Mouse (Mus musculus): ENCODE results near the gene Rnaseh2c.
A peak's percentile ranks its signal among the peaks of the same experiment; 100 is the strongest.

The Rnaseh2c gene

DNA sequence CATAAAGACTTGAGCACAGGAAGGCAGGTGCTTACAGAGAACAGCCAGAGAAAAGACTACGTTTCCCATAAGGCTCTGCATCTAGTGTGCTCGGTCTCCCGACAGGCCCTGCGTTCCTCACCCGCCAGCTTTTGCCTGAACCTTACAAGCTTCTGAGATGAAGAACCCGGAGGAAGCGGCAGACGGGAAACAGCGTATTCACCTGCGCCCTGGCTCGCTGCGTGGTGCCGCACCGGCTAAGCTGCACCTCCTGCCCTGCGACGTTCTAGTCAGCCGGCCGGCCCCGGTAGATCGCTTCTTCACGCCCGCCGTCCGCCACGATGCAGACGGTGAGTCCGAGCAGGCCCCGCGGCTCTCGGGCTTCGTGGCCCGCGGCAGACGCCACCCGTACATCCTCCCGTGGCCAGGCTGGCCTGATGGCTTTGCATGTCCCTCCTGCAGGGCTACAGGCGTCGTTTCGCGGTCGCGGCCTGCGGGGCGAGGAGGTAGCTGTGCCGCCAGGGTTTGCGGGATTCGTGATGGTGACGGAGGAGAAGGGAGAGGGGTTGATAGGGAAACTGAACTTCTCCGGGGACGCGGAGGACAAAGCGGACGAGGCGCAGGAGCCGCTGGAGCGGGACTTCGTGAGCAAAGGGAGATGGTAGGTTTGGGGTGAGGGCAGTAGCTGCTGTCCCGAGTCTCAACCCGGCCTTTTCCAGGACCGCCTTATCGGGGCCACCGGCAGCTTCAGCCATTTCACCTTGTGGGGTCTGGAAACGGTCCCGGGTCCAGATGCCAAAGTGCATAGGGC lies at the start of gene Rnaseh2c:
Rnaseh2c (plus strand) TSS at position 122 of the 790 bp plus-strand sequence.
- peak; percentile 75 to 78 for DNase-seq

DNA sequence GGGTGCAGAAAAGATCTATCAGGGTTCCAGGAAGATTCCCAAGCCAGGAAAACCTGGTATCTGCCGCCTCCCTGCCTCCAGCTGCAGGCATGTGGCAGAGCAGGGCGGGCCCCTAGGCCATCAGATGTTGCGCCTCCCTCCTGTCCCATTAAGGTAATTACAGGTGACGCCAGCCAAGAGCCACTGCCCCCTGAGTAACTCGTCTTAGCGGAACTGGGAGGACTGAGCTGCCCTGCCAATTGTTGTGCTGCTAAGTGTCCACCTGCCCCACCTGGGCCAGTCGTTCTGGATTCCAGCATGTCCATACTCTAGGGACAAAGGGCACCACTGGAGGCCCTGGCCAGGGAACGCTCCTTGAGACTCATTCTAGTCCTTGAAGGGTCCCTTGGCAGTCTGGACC lies 47.9 kb upstream of the Rnaseh2c start:
- DNase-seq, result no peak

- no peak for DNase-seq
Measured at GRCm38 (mm10) chr19:5554212-5554611, 47.5 kb upstream of the Rnaseh2c start.

DNA sequence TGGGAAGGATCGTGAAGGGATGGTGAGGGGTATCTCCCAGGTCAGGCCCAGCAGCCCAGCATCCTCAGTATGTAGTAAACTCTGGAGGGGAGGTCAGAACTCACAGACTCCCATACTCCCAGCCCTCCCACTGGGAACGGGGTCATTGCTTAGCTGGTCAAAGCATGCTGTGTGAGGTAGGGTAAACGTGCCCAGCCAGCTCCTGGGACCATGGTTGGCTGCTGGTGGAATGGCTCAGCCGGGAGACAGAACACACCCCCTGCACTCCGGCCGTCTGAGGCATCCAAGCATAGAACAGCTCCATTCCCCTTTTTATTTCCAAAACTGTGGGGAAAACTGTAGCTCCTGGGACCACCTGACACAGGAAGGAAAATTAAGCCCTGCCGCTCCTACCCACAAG lies 43.5 kb upstream of the Rnaseh2c start:
- DNase-seq, result no peak

DNA sequence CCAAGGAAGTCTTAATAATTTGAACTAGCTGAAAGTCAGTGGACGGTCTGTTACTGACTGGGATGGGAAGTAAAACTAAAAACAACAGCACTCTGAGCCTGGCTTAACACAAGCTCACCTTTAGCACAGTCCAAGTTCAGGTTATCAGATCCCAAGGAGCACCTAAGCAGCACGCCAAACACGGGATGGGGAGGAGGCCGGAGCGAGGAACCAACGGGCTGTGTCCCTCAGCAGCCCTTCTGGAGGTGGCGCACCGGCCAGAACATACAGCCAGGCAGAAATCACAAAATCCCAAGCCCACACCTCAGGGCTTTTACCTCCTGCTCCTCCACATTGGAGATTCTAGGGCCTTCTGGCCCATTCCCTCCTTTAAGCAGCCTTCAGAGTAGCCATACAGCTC lies 42.9 kb upstream of the Rnaseh2c start:
- no peak for DNase-seq

DNA sequence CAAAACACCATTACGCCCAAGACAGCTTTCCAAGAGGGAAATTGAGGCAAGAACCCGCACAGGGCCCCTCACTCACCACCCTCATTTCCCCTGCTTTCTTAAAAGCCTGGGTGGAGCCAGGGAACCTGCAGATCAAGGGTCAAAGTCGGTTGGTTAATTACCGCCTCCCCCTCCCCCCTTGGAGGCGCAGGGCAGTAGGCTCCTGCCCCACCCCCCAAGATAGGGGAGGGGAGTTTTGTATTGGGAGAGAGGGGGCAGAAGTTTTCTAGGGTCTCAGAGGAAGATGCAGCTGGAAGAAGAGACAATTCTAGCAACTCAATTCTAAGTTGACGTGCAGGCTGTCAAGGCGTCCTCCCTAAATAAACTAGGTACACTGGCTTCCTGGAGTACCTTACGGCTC lies 42.4 kb upstream of the Rnaseh2c start:
- no peak for DNase-seq

- peak; percentile 31 to 32 for DNase-seq
Measured at GRCm38 (mm10) chr19:5559631-5560456, 41.8 kb upstream of the Rnaseh2c start.

DNA sequence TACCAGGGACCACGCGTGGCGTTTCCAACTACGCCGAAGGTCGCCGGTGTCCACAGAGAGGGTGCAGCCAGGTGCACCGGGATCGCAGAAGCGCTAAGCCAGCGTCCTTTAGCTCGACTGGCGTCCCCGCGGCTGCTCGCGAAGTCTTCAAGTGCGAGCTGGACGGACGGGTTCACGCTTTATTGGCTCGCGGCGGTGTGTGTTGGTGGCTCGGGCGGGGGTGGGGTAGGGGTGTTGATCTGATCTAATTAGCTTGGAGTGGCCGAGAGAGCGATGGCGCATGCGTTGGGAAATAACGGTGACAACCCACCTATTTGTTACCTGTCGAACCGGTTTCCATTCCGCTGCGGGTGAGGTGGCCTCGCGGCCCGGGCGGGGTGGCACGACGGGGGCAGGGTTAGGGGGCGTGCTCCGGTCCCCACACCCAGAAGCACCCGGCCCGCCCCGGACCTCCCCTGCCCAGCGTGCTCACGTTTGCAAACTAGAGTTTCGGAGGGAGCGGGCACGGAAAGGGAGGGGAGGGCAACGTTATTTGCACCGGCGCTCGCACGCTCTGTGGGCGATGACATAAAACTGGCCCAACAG lies 41.1 kb upstream of the Rnaseh2c start, which contains the start of gene Ovol1:
Ovol1 (minus strand) TSS at position 190 of the 585 bp plus-strand sequence.
- DNase-seq, result peak; percentile 36 to 44

GRCm38 (mm10) chr19:5561252-5561790 lies 40.4 kb upstream of the Rnaseh2c start:
- DNase-seq, result no peak

- DNase-seq, result no peak
Measured at GRCm38 (mm10) chr19:5561886-5562285, 39.8 kb upstream of the Rnaseh2c start.

- no peak for DNase-seq
Measured at GRCm38 (mm10) chr19:5562776-5563175, 38.9 kb upstream of the Rnaseh2c start.

- DNase-seq, result no peak
Measured at GRCm38 (mm10) chr19:5566316-5566715, 35.4 kb upstream of the Rnaseh2c start.

GRCm38 (mm10) chr19:5567180-5567533 lies 34.5 kb upstream of the Rnaseh2c start:
- DNase-seq, result no peak

DNA sequence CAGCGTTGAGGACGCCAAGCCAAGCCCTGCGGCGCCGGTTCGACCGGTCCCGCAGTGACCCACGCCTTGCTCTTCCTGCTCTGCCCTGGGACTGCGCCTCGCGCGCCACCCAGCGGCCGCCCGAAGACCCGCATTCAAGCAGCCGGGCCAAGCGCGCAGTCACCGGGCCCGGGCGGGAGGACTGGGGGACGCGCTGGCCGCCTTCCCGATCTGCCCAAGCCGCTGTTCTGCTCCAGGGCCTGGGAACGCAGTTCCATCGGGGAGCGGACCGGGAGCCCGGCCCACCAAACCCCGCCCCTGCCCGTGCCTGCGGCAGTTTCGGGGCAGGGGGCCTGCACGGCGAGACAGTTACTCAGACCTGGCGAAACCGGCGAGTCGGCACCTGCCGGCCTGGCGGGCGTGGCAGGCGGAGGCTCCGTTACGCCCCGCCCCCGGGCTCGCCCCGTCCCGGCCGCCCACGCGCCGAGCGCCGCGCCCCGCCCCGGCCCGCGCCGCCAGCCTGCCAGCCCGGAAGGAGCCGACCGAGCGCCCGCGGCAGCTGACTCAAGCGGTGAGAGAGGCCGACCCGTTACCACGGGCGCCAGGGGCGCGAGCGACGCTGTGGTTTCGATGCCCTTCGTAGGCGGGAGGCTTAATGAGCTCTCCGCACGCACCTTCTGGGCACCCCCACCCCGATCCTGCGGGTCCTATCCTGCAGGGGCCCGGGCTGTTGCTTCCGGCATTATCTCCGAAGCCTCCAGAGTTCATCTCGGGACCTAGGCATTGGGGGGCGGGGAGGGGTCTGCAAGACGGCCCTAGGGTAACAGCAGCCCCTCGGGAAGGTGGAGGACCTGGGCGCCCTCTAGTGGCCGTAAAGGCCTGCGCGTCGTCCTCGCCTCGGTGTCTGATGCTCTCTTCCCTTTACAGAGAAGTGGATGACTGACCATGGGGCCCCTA lies 33.9 kb upstream of the Rnaseh2c start, which contains the start of gene Ap5b1:
Ap5b1 (plus strand) TSS at position 492 of the 936 bp plus-strand sequence.
- peak; percentile 92 to 93 for DNase-seq

- peak; percentile 83 to 85 for DNase-seq
Measured at GRCm38 (mm10) chr19:5568470-5569140, 33.1 kb upstream of the Rnaseh2c start.

DNA sequence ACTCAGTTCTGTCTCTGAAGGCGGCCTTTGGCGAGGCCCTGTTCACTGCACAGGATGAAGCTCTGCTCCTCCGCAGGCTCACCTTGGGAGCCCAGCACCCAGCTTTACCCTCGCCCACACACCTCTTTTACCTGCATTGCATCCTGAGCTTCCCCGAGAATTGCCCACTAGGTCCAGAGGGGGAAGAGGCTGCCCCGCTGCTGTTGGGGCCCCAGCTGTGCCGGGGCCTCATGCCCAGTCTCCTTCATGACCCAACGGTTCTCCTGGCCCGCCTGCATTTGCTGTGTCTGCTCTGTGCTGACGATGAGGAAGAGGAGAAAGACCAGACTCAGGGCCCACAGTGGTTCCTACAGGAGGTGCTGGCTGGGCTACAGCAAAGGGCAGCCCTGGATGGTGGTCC lies 32.2 kb upstream of the Rnaseh2c start:
- no peak for DNase-seq

DNA sequence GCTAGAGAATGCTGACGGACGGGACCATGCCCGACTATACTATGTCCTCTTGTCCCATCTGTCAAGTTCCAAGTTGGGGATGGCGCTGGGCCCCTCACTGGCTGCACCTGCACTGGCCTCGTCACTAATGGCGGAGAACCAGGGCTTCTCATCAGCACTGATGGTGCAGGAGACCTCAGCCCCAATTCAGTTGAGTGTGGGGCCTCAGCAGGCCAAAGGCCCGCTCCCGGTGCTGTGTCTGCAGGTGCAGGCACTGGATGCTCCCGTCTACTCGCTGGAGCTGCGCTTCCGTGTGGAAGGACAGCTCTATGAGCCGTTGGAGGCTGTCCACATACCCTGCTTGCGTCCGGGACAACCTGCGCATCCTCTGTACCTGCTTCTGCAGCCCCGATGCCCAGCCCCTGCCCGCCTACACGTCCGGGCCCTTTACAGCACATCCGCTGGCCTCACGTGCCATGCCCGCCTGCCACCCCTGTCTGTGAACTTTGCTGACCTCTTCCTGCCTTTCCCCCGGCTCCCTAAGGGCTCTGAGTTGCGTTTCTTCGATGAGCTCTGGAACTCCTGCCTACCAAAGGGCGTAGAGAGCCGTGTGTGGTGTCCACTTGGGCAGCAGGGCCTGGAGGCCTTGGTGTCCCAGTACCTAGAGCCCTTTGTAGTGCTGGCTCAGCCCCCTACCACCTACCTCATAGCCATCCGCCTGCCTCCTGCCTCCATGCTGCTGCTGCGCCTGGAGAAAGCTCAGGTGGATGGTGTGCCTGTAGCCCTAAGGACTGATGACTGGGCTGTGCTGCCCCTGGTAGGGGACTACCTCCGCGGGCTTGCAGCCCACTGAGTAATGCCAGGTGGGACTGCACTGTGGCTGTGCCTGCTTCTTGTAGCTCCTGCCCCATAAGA lies 31.1 kb upstream of the Rnaseh2c start:
- DNase-seq, result no peak

GRCm38 (mm10) chr19:5571831-5572230 lies 29.8 kb upstream of the Rnaseh2c start:
- peak; percentile 28 to 31 for DNase-seq

GRCm38 (mm10) chr19:5572331-5573125 lies 29.1 kb upstream of the Rnaseh2c start:
- no peak for DNase-seq
